Mouse (Mus musculus) bone marrow, adult 2 months (tissue): ENCODE measurements around the gene Grap2.

ENCODE experiments used
- CTCF ChIP-seq: fragments of 200-500 bp; IDR thresholded peaks from 2 replicates; pipeline ENCODE4 v1.5.1; 2011; ENCODE audit warnings: low read length, control low read depth; ENCODE audit not compliant: control insufficient read depth, insufficient read depth
- POLR2A ChIP-seq: fragments of 200-500 bp; IDR thresholded peaks from 2 replicates; pipeline ENCODE4 v1.6.1; 2011; ENCODE audit warnings: low read depth, mild to moderate bottlenecking, control low read depth, low read length, borderline replicate concordance; ENCODE audit not compliant: control insufficient read depth

DNA sequence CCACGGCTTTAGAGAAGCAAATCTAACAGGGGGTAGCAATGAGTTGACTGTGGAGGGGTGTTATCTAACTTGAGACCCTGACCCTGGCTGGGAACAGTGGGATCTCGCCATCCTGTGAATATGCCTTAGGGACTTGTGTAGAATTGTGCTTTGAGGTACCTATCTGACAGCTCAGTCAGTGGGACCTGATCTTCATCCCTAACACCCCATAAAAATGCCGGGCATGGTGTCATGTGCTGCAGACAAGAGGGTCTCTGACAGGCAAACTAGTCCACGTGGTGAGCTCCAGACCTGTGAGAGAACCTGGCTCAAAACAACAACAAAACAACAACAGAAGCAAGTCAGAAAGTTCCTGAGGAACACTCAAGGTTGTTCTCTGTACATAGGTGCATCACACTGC, 27.4 kb downstream of the Grap2 start:
- no peak for TF ChIP-seq CTCF
- TF ChIP-seq POLR2A = no peak
